Mouse (Mus musculus): ENCODE data around the gene Naaa. TPM values are rescaled to one million over a fixed set of nuclear protein-coding genes. Genes with fewer than 3 reads are reported as not detected.

Gene Naaa
- polyA plus RNA-seq (2017; shearing (Covaris generic)), result 1 to 10 TPM; 6.3 to 7.7 TPM

DNA sequence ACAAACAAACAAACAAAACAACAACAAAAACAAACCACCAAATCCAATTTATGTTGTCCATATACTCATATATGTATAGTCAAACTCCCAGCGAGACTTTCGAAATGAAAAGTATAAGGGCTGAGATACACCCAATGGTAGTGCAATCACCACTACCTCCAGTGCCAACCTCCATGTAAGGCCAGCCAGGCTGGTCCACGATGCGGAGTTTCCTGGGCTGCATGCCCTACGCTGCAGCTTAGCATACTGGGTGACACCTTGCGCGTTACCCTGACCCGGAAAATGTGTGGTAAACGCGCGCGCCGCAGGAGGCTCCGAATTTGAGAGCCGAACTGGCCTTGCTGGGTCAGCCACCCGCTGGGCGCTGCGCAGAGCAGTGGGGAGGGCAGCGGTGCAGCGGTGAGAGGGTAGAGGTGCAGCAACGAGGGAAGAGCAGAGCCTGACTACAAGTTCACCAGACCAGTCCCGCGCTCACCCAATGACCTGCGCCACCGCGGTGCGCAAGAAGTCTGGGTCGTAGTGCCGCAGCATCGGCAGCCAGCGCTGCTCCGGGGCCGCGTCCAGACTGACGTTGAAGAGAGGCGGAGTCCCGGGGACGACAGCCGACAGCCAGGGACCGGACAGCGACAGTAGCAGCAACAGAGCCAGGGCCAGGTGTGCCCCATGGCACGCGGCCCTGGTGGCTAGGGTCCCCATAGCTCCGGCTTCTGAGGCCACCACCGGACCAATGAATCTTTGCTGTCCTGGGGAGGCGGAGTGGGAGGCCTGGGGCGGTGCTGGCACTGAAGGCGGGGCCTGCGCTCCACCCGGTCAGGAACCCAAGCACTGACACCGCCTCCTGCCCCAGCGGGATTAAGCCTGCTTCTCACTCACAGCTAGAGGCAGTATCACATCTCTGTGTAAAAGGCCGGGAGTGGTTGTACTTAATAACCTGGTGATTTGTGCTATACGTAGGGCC lies at the start of gene Naaa:
Gene Naaa (minus strand): TSS at position 734 of the 958 bp plus-strand sequence.

GRCm38 (mm10) chr5:92309681-92310511 lies 31.9 kb upstream of the Naaa start, which contains the start of gene Sdad1:
Gene Sdad1 (minus strand): TSS chr5:92310479.

DNA sequence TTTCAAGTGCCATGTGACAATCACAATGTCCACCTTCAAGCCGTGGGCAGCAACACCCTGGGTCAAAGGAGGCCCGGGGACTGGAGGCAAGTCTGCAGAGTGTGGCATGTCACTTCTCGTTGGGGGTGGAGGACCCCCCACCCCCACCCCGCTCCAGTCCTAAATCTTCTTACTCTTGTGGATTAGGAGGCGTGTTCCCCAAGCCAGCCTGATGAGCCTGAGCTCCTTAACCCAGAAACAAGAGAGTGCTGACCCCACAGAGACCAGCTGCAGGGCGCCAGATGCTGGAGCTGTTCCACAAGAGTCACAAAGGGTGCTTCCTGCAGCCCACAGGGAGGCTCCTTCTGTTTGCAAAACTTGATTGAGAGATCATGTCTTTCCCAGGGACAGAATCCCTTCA lies 21.8 kb downstream of the Naaa start, which contains the start of gene Ppef2:
Gene Ppef2 (minus strand): TSS at position 61 of the 400 bp plus-strand sequence.

GRCm38 (mm10) chr5:92215308-92215707 lies 62.7 kb downstream of the Naaa start, which contains the start of gene U90926:
Gene U90926 (minus strand): TSS chr5:92215408.

Other genes with a start within 250 kb of the Naaa start
- 1 to 10 TPM; 2.0 to 3.4 TPM for gene Cdkl2, start 234.3 kb downstream of the Naaa start, polyA plus RNA-seq (2017; shearing (Covaris generic))
- gene G3bp2, start 194.5 kb downstream of the Naaa start, polyA plus RNA-seq (2017; shearing (Covaris generic)), result 100 to 1,000 TPM; 145 to 158 TPM
- 10 to 100 TPM; 44.9 to 49.9 TPM for gene Uso1, start 140.2 kb downstream of the Naaa start, polyA plus RNA-seq (2017; shearing (Covaris generic))
- gene U90926, start 62.8 kb downstream of the Naaa start, polyA plus RNA-seq (2017; shearing (Covaris generic)), result not detected
- under 1 TPM in 1 of 2 experiments, not detected in 1; 0.27 TPM for gene Ppef2, start 21.9 kb downstream of the Naaa start, polyA plus RNA-seq (2017; shearing (Covaris generic))
- gene Sdad1, start 32.3 kb upstream of the Naaa start, polyA plus RNA-seq (2017; shearing (Covaris generic)), result 10 to 100 TPM; 24.4 to 49.7 TPM
- gene Cxcl9, start 49.9 kb upstream of the Naaa start, polyA plus RNA-seq (2017; shearing (Covaris generic)), result 1 to 10 TPM in 1 of 2 experiments, under 1 TPM in 1; 0.89 to 1.8 TPM
- 1 to 10 TPM in 1 of 2 experiments, under 1 TPM in 1; 0.93 to 1.1 TPM for gene Art3, start 53.7 kb upstream of the Naaa start, polyA plus RNA-seq (2017; shearing (Covaris generic))
- 10 to 100 TPM; 14.3 to 43.4 TPM for gene Cxcl10, start 70.7 kb upstream of the Naaa start, polyA plus RNA-seq (2017; shearing (Covaris generic))
- gene Nup54, start 157.0 kb upstream of the Naaa start, polyA plus RNA-seq (2017; shearing (Covaris generic)), result 10 to 100 TPM; 37.7 to 40.5 TPM
- 10 to 100 TPM; 23.5 to 28.8 TPM for gene Scarb2, start 228.7 kb upstream of the Naaa start, polyA plus RNA-seq (2017; shearing (Covaris generic))